Mouse (Mus musculus) embryonic facial prominence, embryonic 14.5 days (tissue): ENCODE results near the gene Hpse. TPM values are rescaled to one million over a fixed set of nuclear protein-coding genes. Genes with fewer than 3 reads are reported as not detected.

ENCODE experiments used
- ATAC-seq: fragments of 200-750 bp; cut with Nextera tagmentation; 2 replicates; pipeline ENCODE4 v1.8.0; 2017; ENCODE audit warnings: low read depth, moderate number of reproducible peaks, moderate TSS enrichment
- DNase-seq: peaks from one replicate; pipeline ENCODE4 v3.0.0-alpha.2; 2015; ENCODE audit warnings: low spot score
- H3K27ac ChIP-seq: fragments of 300-500 bp; sonication (generic); replicated peaks from 2 replicates; pipeline ENCODE4 v1.5.1; 2014; ENCODE audit warnings: low read depth, mild to moderate bottlenecking, low read length, moderate library complexity
- H3K27me3 ChIP-seq: fragments of 300-500 bp; sonication (generic); replicated peaks from 2 replicates; pipeline ENCODE4 v1.6.1; 2014; ENCODE audit warnings: low read length; ENCODE audit not compliant: control insufficient read depth, insufficient read depth
- H3K36me3 ChIP-seq: fragments of 300-500 bp; sonication (generic); 2 replicates; pipeline ENCODE4 v1.6.1; 2014; ENCODE audit warnings: low read length, mixed read lengths; ENCODE audit not compliant: control insufficient read depth, insufficient read depth
- H3K4me1 ChIP-seq: fragments of 300-500 bp; sonication (generic); 2 replicates; pipeline ENCODE4 v1.6.1; 2014; ENCODE audit warnings: antibody characterized with exemption, low read length; ENCODE audit not compliant: control insufficient read depth, insufficient read depth
- H3K4me2 ChIP-seq: fragments of 300-500 bp; sonication (generic); 2 replicates; pipeline ENCODE4 v1.6.1; 2014; ENCODE audit warnings: low read depth, mild to moderate bottlenecking, low read length, moderate library complexity, mixed read lengths
- H3K4me3 ChIP-seq: fragments of 300-500 bp; sonication (generic); 2 replicates; pipeline ENCODE4 v1.5.1; 2014; ENCODE audit warnings: low read depth, mild to moderate bottlenecking, low read length
- H3K9ac ChIP-seq: fragments of 300-500 bp; sonication (generic); 2 replicates; pipeline ENCODE4 v1.6.1; 2014; ENCODE audit warnings: low read depth, mild to moderate bottlenecking, low read length, moderate library complexity, mixed read lengths
- H3K9me3 ChIP-seq: fragments of 300-500 bp; sonication (generic); 2 replicates; pipeline ENCODE4 v1.6.1; 2016; ENCODE audit warnings: low read length; ENCODE audit not compliant: control insufficient read depth
- WGBS: fragments of 180-500 bp; shearing (Covaris S2); extraction: QIAGEN DNeasy Blood & Tissue Kit; methylation state at CpG from one replicate; pipeline ENCODE4 v1.1.7; 2014; 5-methylcytosine and 5-hydroxymethylcytosine counted together
- polyA plus RNA-seq: library from polyadenylated mRNA; unstranded; fragments of >200 nt; fragmentation: Nextera tagmentation; extraction: Ambion mirVana; gene quantifications from 2 replicates; pipeline ENCODE4 v1.2.1, GENCODE M21; 2014

Hpse gene
- 5.3 and 5.9 TPM in 2 replicates for polyA plus RNA-seq

DNA sequence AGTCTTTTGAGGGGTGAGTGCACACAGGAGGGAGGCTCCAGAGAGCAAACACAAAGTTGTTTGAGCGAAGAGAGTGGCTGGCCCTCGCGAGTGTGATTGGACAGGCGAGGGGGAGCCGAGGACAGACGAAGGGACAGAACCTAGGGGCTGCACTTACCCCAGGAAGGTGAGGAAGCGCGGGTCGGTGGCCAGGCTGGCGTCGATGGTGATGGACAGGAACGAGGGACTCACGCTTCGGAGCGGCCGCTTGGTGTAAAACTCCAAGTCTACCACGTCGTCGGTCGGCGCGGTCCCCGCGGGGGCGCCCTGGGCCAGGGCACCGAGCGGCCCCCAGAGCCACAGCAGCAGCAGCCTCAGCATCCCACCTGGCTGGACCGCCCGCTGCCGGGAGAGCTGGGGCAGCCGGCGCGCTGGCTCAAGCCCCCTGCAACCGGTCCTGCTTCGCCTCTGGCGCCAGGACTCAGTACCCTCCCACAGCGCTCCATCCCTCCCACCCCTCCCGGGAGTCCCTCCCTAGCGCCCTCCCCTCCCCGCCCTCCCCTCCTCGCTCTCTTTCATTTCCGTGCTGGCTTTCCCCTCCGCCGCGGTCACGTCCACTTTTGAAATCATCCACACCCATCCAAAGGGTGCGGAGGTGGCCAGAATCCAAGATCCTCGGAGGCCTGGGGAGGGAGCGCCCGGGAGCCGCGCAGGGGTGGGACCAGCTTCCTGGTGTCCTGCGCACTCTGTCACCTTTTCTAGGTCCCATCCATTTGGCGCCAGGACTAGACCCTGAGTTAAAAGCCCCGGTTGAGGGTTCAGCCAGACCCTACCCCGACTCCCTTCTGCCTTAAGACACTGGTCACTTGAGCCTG, at the start of gene Hpse:
Gene Hpse (minus strand): TSS at position 482 of the 854 bp plus-strand sequence.
- Histone ChIP-seq H3K9me3 (no peaks in the 10 kb centered on the region; the same call in 1 of the 2 replicates), H3K9ac (peak within 1 kb of the TSS; percentile 65), H3K4me3 (peak within 1 kb of the TSS; percentile 54), H3K36me3 (no peaks in the 10 kb centered on the region), H3K4me1 (no peaks in the 10 kb centered on the region), H3K27me3 (peaks cover 7% of the 10 kb centered on the region), H3K4me2 (peak within 1 kb of the TSS; percentile 95), H3K27ac (no peak within 1 kb of the TSS)
- DNase-seq (peak; percentile 49), ATAC-seq (peak; percentile 84)
- WGBS: under 1% methylated on average over 34 of the region's 56 CpGs

DNA sequence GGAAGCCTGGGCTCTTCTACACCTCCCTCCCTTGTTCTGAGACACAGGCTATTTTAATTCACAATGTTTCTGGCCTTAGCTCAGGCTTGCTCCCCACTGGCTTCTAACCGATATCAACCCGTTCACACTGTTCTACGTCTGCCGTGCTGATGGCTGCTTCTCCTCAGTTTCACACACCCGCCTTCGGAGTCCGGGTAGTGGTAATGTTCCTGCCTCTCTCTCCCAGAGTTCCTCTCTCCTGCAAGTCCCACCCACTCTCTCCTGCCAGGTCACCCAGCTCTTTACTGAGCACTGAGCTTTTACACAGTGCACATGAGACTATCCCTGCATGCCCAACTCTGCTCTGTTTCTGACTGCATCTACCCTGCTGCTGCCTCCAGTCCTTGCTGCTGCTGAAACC, 46.5 kb upstream of the Hpse start:
- Histone ChIP-seq H3K27me3 (no peaks in the 10 kb centered on the region), H3K36me3 (peaks cover 78% of the 10 kb centered on the region), H3K4me3 (no peak overlapping the region), H3K27ac (no peak overlapping the region), H3K9me3 (no peaks in the 10 kb centered on the region), H3K9ac (no peak overlapping the region), H3K4me1 (no peaks in the 10 kb centered on the region), H3K4me2 (no peak overlapping the region)
- DNase-seq: no peak
- 91% methylated on average over 7 of the region's 7 CpGs for WGBS
- no peak for ATAC-seq

DNA sequence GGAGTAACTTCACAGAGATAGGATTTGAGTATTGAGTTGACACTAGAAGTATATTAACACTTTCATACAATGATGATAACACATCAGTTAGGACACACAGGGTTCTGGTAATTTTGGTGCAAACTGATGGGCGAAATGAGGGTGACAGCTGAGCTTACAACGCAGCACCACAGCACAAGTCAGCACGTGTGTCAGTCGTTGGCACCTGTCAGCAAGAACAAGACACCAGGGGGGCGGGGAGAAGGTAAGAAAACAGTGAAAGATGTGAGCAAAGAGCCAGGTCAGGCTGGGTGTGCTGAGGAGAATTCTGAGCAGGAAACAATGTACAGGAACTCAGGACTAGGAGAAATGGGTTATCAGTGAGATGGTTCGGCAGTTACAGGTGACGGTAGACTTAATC, 42.2 kb upstream of the Hpse start:
- 84% methylated on average over 7 of the region's 7 CpGs for WGBS
- Histone ChIP-seq H3K27ac (no peak overlapping the region), H3K4me2 (no peak overlapping the region), H3K36me3 (peaks cover 38% of the 10 kb centered on the region; the same call in 1 of the 2 replicates), H3K9me3 (no peaks in the 10 kb centered on the region), H3K4me1 (no peaks in the 10 kb centered on the region), H3K4me3 (no peak overlapping the region), H3K27me3 (no peaks in the 10 kb centered on the region), H3K9ac (no peak overlapping the region)
- ATAC-seq (no peak), DNase-seq (no peak)

DNA sequence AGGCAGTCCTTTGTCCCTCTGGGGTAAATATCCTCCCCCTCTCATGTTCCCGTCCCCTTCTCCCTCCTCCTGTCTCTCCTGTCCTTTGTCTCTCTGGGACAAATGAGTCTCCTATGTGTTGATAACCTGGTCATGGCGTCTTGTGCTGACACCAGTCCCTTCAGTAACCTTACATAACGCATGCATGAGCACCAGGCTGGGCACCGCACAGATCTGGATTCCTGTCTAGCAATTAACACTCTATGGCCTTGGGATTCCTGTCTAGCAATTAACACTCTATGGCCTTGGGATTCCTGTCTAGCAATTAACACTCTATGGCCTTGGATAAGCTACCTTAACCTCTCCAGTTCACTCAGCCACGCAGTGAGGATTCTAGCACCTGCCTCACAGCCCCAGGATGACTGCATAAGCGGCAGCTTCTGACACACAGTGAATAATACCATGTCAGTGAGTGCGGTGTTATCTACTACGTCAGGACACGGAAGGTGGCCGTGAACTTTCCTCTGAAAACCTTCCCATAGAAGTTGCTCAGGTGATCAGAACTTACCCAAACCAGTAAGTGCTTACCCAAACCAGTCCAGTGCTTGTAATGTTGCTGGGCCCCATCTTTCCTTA, 40.6 kb upstream of the Hpse start:
- Histone ChIP-seq H3K36me3 (peaks cover 23% of the 10 kb centered on the region; the same call in 1 of the 2 replicates), H3K9me3 (no peaks in the 10 kb centered on the region), H3K4me1 (no peaks in the 10 kb centered on the region), H3K9ac (no peak overlapping the region), H3K4me3 (no peak overlapping the region), H3K27me3 (no peaks in the 10 kb centered on the region), H3K4me2 (no peak overlapping the region), H3K27ac (no peak overlapping the region)
- 84% methylated on average over 10 of the region's 10 CpGs for WGBS
- no peak for DNase-seq
- no peak for ATAC-seq

DNA sequence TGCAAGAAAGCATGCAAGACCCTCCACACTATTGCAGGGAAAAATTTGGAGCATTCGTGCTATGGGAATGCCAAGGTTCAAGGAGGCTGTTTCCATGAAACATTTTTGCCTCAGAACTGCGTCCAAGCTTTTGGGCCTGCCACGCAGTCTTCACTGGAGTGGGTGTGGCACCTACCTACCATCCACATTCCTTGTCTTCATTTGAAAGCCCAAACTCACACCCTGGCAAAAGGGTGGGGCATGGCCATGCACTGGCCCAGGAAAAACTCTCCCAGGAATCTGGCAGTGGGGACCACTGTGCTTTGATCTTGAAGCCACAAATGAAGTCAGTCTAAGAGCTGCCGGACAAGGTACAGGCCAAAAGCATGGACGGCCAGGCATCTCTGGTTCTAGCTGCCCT, 38.6 kb upstream of the Hpse start:
- ATAC-seq (no peak), DNase-seq (no peak)
- Histone ChIP-seq H3K27ac (no peak overlapping the region), H3K27me3 (no peaks in the 10 kb centered on the region), H3K9me3 (no peaks in the 10 kb centered on the region), H3K36me3 (peaks cover 3% of the 10 kb centered on the region; the same call in 1 of the 2 replicates), H3K9ac (no peak overlapping the region), H3K4me2 (no peak overlapping the region), H3K4me1 (no peaks in the 10 kb centered on the region), H3K4me3 (no peak overlapping the region)
- 91% methylated on average over 5 of the region's 5 CpGs for WGBS

- DNase-seq: no peak
- H3K27ac ChIP-seq: no peak overlapping the region
- no peak overlapping the region for H3K4me3 ChIP-seq
- 70% methylated on average over 7 of the region's 7 CpGs for WGBS
- H3K4me1 ChIP-seq: no peaks in the 10 kb centered on the region
- no peak overlapping the region for H3K9ac ChIP-seq
- no peaks in the 10 kb centered on the region for H3K9me3 ChIP-seq
- no peak overlapping the region for H3K4me2 ChIP-seq
- no peaks in the 10 kb centered on the region for H3K36me3 ChIP-seq
- H3K27me3 ChIP-seq: no peaks in the 10 kb centered on the region
- 0 out of 2 replicates have a peak, but pooled peaks have one; percentile 19 for ATAC-seq
Measured at GRCm38 (mm10) chr5:100753407-100753806, 33.9 kb upstream of the Hpse start.

DNA sequence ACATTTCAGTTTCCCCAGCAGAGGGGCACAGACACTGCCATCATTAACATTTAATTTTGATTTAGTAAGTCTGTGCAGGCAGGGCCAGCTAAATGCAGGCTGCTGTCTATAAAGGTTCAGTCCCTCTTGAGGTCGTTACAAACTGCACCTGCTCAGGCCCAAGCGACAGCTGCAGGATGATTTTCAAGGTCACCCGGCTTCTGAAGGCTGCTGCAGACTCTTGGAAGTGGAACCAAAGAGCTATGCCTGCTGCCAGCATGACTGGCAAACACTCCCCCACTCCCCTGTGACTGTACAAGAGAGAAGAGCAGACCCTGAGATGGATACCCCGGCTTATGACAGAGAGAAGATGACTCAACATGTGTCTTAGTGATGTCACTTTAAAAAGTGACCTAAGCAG, 32.1 kb upstream of the Hpse start:
- Histone ChIP-seq H3K27ac (no peak overlapping the region), H3K4me1 (no peaks in the 10 kb centered on the region), H3K9ac (no peak overlapping the region), H3K4me2 (no peak overlapping the region), H3K9me3 (no peaks in the 10 kb centered on the region), H3K27me3 (no peaks in the 10 kb centered on the region), H3K4me3 (no peak overlapping the region), H3K36me3 (no peaks in the 10 kb centered on the region)
- DNase-seq (peak; percentile 58), ATAC-seq (peak; percentile 79; the same call in 1 of the 2 replicates)
- 68% methylated on average over 4 of the region's 4 CpGs for WGBS

GRCm38 (mm10) chr5:100750617-100751255, 31.2 kb upstream of the Hpse start:
- ATAC-seq: no peak
- Histone ChIP-seq H3K9ac (no peak overlapping the region), H3K4me3 (no peak overlapping the region), H3K4me2 (no peak overlapping the region), H3K9me3 (no peaks in the 10 kb centered on the region), H3K27me3 (no peaks in the 10 kb centered on the region), H3K27ac (no peak overlapping the region), H3K36me3 (no peaks in the 10 kb centered on the region), H3K4me1 (no peaks in the 10 kb centered on the region)
- 77% methylated on average over 10 of the region's 10 CpGs for WGBS
- DNase-seq: no peak
